Mouse (Mus musculus) ES-Bruce4 (cell line): Measurements from ENCODE around the gene Fam227b. TPM values are rescaled to one million over a fixed set of nuclear protein-coding genes. Genes with fewer than 3 reads are reported as not detected.

Experiments used
- H3K27ac ChIP-seq: 2 replicates; pipeline ENCODE4 v1.5.1; 2012; ENCODE audit warnings: low read length, inconsistent platforms; ENCODE audit not compliant: insufficient read depth
- H3K27me3 ChIP-seq: 2 replicates; pipeline ENCODE4 v1.6.1; 2012; ENCODE audit warnings: mild to moderate bottlenecking, low read length, inconsistent platforms; ENCODE audit not compliant: control insufficient read depth, poor library complexity, insufficient read depth, severe bottlenecking
- H3K36me3 ChIP-seq: 2 replicates; pipeline ENCODE4 v1.6.1; 2012; ENCODE audit warnings: inconsistent platforms, mild to moderate bottlenecking, low read length, moderate library complexity; ENCODE audit not compliant: control insufficient read depth, poor library complexity, insufficient read depth, severe bottlenecking
- H3K4me1 ChIP-seq: one replicate; pipeline ENCODE4 v1.8.1; 2011; ENCODE audit warnings: low read length; ENCODE audit not compliant: control insufficient read depth, insufficient read depth
- H3K4me3 ChIP-seq: 2 replicates; pipeline ENCODE4 v1.5.1; 2011; ENCODE audit warnings: low read depth, mild to moderate bottlenecking, low read length
- H3K9ac ChIP-seq: 2 replicates; pipeline ENCODE4 v1.6.1; 2012; ENCODE audit warnings: low read depth, mild to moderate bottlenecking, inconsistent platforms; ENCODE audit not compliant: poor library complexity, severe bottlenecking
- H3K9me3 ChIP-seq: replicated peaks from 2 replicates; pipeline ENCODE4 v1.6.1; 2012; ENCODE audit warnings: mild to moderate bottlenecking, low read length, inconsistent platforms; ENCODE audit not compliant: control insufficient read depth, poor library complexity, insufficient read depth, severe bottlenecking
- CTCF ChIP-seq: IDR thresholded peaks from one replicate; pipeline ENCODE4 v1.8.1; 2011; ENCODE audit warnings: low read depth, low read length
- EP300 ChIP-seq: IDR thresholded peaks from 2 replicates; pipeline ENCODE4 v1.6.1; 2011; ENCODE audit warnings: low read depth, low read length; ENCODE audit not compliant: insufficient read depth
- POLR2A ChIP-seq: IDR thresholded peaks from one replicate; pipeline ENCODE4 v1.8.1; 2011; ENCODE audit warnings: low read length; ENCODE audit not compliant: insufficient read depth
- polyA plus RNA-seq: library from polyadenylated mRNA; stranded (reverse); fragments of >200 nt; gene quantifications from 2 replicates; pipeline ENCODE4 v1.2.4, GENCODE M21; 2011; ENCODE audit warnings: low read depth; ENCODE audit not compliant: missing spikeins, insufficient read depth, insufficient read length

The Fam227b gene
- polyA plus RNA-seq, 1 experiment, result not detected

- H3K4me1 ChIP-seq, result no peaks in the 10 kb centered on the region
- no peaks in the 10 kb centered on the region for H3K9me3 ChIP-seq
- TF ChIP-seq EP300 (no peak), CTCF (no peak), POLR2A (no peak)
- no peaks in the 10 kb centered on the region for H3K36me3 ChIP-seq
- no peak overlapping the region for H3K27ac ChIP-seq
- no peak overlapping the region for H3K9ac ChIP-seq
- no peak overlapping the region for H3K4me3 ChIP-seq
- no peaks in the 10 kb centered on the region for H3K27me3 ChIP-seq
Observed at GRCm38 (mm10) chr2:126002291-126002690, 149.5 kb downstream of the Fam227b start.

GRCm38 (mm10) chr2:125975808-125976345 is 175.9 kb downstream of the Fam227b start:
- Histone ChIP-seq H3K4me1 (no peaks in the 10 kb centered on the region), H3K4me3 (no peak overlapping the region), H3K9me3 (no peaks in the 10 kb centered on the region), H3K36me3 (no peaks in the 10 kb centered on the region), H3K27ac (no peak overlapping the region), H3K27me3 (no peaks in the 10 kb centered on the region), H3K9ac (no peak overlapping the region)
- TF ChIP-seq CTCF (no peak), POLR2A (no peak), EP300 (no peak)

- no peak overlapping the region for H3K27ac ChIP-seq
- H3K4me1 ChIP-seq, result no peaks in the 10 kb centered on the region
- H3K4me3 ChIP-seq, result no peak overlapping the region
- H3K27me3 ChIP-seq, result no peaks in the 10 kb centered on the region
- H3K9me3 ChIP-seq, result no peaks in the 10 kb centered on the region
- no peak for TF ChIP-seq CTCF
- no peak for TF ChIP-seq EP300
- TF ChIP-seq POLR2A, result no peak
- H3K9ac ChIP-seq, result no peak overlapping the region
- H3K36me3 ChIP-seq, result no peaks in the 10 kb centered on the region
Observed at GRCm38 (mm10) chr2:125975206-125975605, 176.6 kb downstream of the Fam227b start.

GRCm38 (mm10) chr2:125973207-125973606 is 178.6 kb downstream of the Fam227b start:
- Histone ChIP-seq H3K4me1 (no peaks in the 10 kb centered on the region), H3K4me3 (no peak overlapping the region), H3K27me3 (no peaks in the 10 kb centered on the region), H3K9me3 (no peaks in the 10 kb centered on the region), H3K36me3 (no peaks in the 10 kb centered on the region), H3K9ac (no peak overlapping the region), H3K27ac (no peak overlapping the region)
- TF ChIP-seq POLR2A (no peak), EP300 (no peak), CTCF (no peak)

- H3K4me1 ChIP-seq, result no peaks in the 10 kb centered on the region
- H3K9me3 ChIP-seq, result no peaks in the 10 kb centered on the region
- no peaks in the 10 kb centered on the region for H3K36me3 ChIP-seq
- no peak for TF ChIP-seq EP300
- no peak for TF ChIP-seq POLR2A
- no peak for TF ChIP-seq CTCF
- no peak overlapping the region for H3K4me3 ChIP-seq
- no peak overlapping the region for H3K27ac ChIP-seq
- no peak overlapping the region for H3K9ac ChIP-seq
- no peaks in the 10 kb centered on the region for H3K27me3 ChIP-seq
Observed at GRCm38 (mm10) chr2:125968811-125969210, 183.0 kb downstream of the Fam227b start.

GRCm38 (mm10) chr2:125948195-125948594 is 203.6 kb downstream of the Fam227b start:
- no peaks in the 10 kb centered on the region for H3K27me3 ChIP-seq
- H3K4me1 ChIP-seq, result no peaks in the 10 kb centered on the region
- TF ChIP-seq POLR2A (no peak), EP300 (no peak), CTCF (no peak)
- H3K9me3 ChIP-seq, result no peaks in the 10 kb centered on the region
- H3K9ac ChIP-seq, result no peak overlapping the region
- H3K27ac ChIP-seq, result no peak overlapping the region
- H3K4me3 ChIP-seq, result no peak overlapping the region
- H3K36me3 ChIP-seq, result no peaks in the 10 kb centered on the region; the same call in 1 of the 2 replicates
